Mouse (Mus musculus) kidney, adult 2 months (tissue): ENCODE results near the gene Sirt4. TPM values are rescaled to one million over a fixed set of nuclear protein-coding genes. Genes with fewer than 3 reads are reported as not detected.
A peak's percentile ranks its signal among the peaks of the same experiment; 100 is the strongest.

Experiments
- DNase-seq: peaks from one replicate; pipeline ENCODE4 v3.0.0; 2021
- H3K27ac ChIP-seq: fragments of 200-500 bp; 2 replicates; pipeline ENCODE4 v1.5.1; 2012; ENCODE audit warnings: low read depth, low read length, control low read depth, inconsistent platforms; ENCODE audit not compliant: insufficient read depth
- H3K27me3 ChIP-seq: fragments of 200-500 bp; replicated peaks from 2 replicates; pipeline ENCODE4 v1.6.1; 2012; ENCODE audit warnings: mild to moderate bottlenecking, moderate library complexity, low read length, inconsistent platforms; ENCODE audit not compliant: control insufficient read depth, insufficient read depth
- H3K36me3 ChIP-seq: fragments of 200-500 bp; 2 replicates; pipeline ENCODE4 v1.6.1; 2012; ENCODE audit warnings: mild to moderate bottlenecking, moderate library complexity, low read length, inconsistent platforms; ENCODE audit not compliant: control insufficient read depth, insufficient read depth
- H3K4me1 ChIP-seq: fragments of 200-500 bp; 2 replicates; pipeline ENCODE4 v1.6.1; 2011; ENCODE audit warnings: low read length; ENCODE audit not compliant: control insufficient read depth, insufficient read depth
- H3K4me3 ChIP-seq: fragments of 200-500 bp; 2 replicates; pipeline ENCODE4 v1.5.1; 2011; ENCODE audit warnings: mild to moderate bottlenecking, low read depth, low read length, control low read depth; ENCODE audit not compliant: insufficient read depth
- CTCF ChIP-seq: fragments of 200-500 bp; conservative IDR thresholded peaks from 2 replicates; pipeline ENCODE4 v1.5.1; 2011; ENCODE audit warnings: low read depth, mild to moderate bottlenecking, control low read depth, low read length, moderate library complexity, mixed read lengths; ENCODE audit not compliant: insufficient read depth, insufficient read length
- POLR2A ChIP-seq: fragments of 200-500 bp; IDR thresholded peaks from one replicate; pipeline ENCODE4 v1.6.1; 2011; ENCODE audit warnings: low read depth, low read length, control low read depth
- WGBS: fragments of 180-500 bp; shearing (Covaris S2); methylation state at CpG from one replicate; pipeline ENCODE4 v1.1.7; 2018; 5-methylcytosine and 5-hydroxymethylcytosine counted together
- polyA plus RNA-seq: library from polyadenylated mRNA; depleted of rRNA; stranded (reverse); fragments of >200 nt; gene quantifications from 2 replicates; pipeline ENCODE4 v1.2.3, GENCODE M21; 2012

Gene Sirt4
- polyA plus RNA-seq, 1 experiment, result 34.0 TPM

- WGBS, result 88% methylated on average over 8 of the region's 8 CpGs
- DNase-seq, result no peak
- no peak overlapping the region for H3K27ac ChIP-seq
- no peaks in the 10 kb centered on the region; the same call in 1 of the 2 replicates for H3K27me3 ChIP-seq
- H3K36me3 ChIP-seq, result no peaks in the 10 kb centered on the region
- no peak overlapping the region for H3K4me3 ChIP-seq
- TF ChIP-seq CTCF, result no peak
- no peak for TF ChIP-seq POLR2A
- no peaks in the 10 kb centered on the region for H3K4me1 ChIP-seq
Observed at GRCm38 (mm10) chr5:115433191-115433590, 51.3 kb downstream of the Sirt4 start.

- TF ChIP-seq CTCF (no peak), POLR2A (no peak)
- DNase-seq, result no peak
- no peak overlapping the region for H3K4me3 ChIP-seq
- no peaks in the 10 kb centered on the region; the same call in 1 of the 2 replicates for H3K27me3 ChIP-seq
- WGBS, result 90% methylated on average over 11 of the region's 11 CpGs
- no peaks in the 10 kb centered on the region for H3K4me1 ChIP-seq
- H3K36me3 ChIP-seq, result no peaks in the 10 kb centered on the region
- H3K27ac ChIP-seq, result no peak overlapping the region
Observed at GRCm38 (mm10) chr5:115432395-115432794, 52.1 kb downstream of the Sirt4 start.

- WGBS, result 69% methylated on average over 7 of the region's 7 CpGs
- Histone ChIP-seq H3K4me1 (no peaks in the 10 kb centered on the region), H3K36me3 (no peaks in the 10 kb centered on the region), H3K4me3 (no peak overlapping the region), H3K27ac (no peak overlapping the region), H3K27me3 (no peaks in the 10 kb centered on the region; the same call in 1 of the 2 replicates)
- DNase-seq, result no peak
- TF ChIP-seq POLR2A (no peak), CTCF (no peak)
Observed at GRCm38 (mm10) chr5:115431898-115432259, 52.6 kb downstream of the Sirt4 start.

- no peak overlapping the region for H3K27ac ChIP-seq
- H3K4me3 ChIP-seq, result no peak overlapping the region
- WGBS, result 39% methylated on average over 14 of the region's 14 CpGs
- no peaks in the 10 kb centered on the region for H3K4me1 ChIP-seq
- H3K27me3 ChIP-seq, result no peaks in the 10 kb centered on the region; the same call in 1 of the 2 replicates
- H3K36me3 ChIP-seq, result no peaks in the 10 kb centered on the region
- TF ChIP-seq POLR2A (no peak), CTCF (no peak)
- no peak for DNase-seq
Observed at GRCm38 (mm10) chr5:115431061-115431897, 53.2 kb downstream of the Sirt4 start.

- no peak for TF ChIP-seq POLR2A
- no peak for TF ChIP-seq CTCF
- WGBS, result 9% methylated on average over 58 of the region's 73 CpGs
- no peaks in the 10 kb centered on the region for H3K4me1 ChIP-seq
- DNase-seq, result no peak
- no peak overlapping the region for H3K27ac ChIP-seq
- peak overlapping the region; percentile 36 for H3K4me3 ChIP-seq
- H3K27me3 ChIP-seq, result no peaks in the 10 kb centered on the region; the same call in 1 of the 2 replicates
- no peaks in the 10 kb centered on the region for H3K36me3 ChIP-seq
Observed at GRCm38 (mm10) chr5:115430187-115430960, 54.2 kb downstream of the Sirt4 start.

- 2% methylated on average over 79 of the region's 117 CpGs for WGBS
- Histone ChIP-seq H3K36me3 (no peaks in the 10 kb centered on the region), H3K27me3 (no peaks in the 10 kb centered on the region; the same call in 1 of the 2 replicates), H3K4me1 (no peaks in the 10 kb centered on the region), H3K4me3 (peak within 1 kb of the TSS; percentile 36), H3K27ac (no peak within 1 kb of the TSS)
- TF ChIP-seq CTCF (no peak), POLR2A (no peak)
- DNase-seq, result no peak
Observed at GRCm38 (mm10) chr5:115429359-115430186, 55.0 kb downstream of the Sirt4 start, which contains the start of gene Msi1. Gene Msi1 (plus strand): TSS chr5:115429599.
